Mouse (Mus musculus): ENCODE results near the gene Tomm34.

DNA sequence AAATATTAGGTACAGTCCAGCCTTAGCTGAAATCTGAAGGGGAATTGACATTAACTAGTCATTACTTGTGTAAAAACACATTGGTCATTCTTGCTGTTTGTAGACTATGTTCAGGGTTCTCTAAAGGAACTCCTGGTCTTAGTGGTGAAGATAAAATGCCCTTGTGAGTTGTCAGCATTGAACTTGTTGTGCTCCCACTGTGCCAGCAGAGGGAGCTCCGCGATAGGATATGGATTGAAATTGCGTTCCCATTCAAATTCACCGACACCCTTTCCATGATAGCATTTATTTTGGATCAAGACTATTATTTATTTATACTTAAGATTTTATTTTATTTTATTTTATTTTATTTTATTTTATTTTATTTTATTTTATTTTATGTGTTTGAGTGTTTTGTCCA is 32.5 kb upstream of the Tomm34 start:
- TF ChIP-seq CTCF (conservative IDR thresholded peaks at IDR 0.05 in 1 of 2, IDR thresholded peaks at IDR 0.05 in 1 of 2; ENCODE audit: low read depth in 2 of 2, low read length in 2 of 2) (peak; percentile 79 to 92), BHLHE40 (IDR thresholded peaks at IDR 0.05; ENCODE audit: low read depth, low read length) (no peak), NELFE (IDR thresholded peaks at IDR 0.05; ENCODE audit: low read depth, low read length) (no peak), ZKSCAN1 (IDR thresholded peaks at IDR 0.05; ENCODE audit: borderline replicate concordance, low read depth, low read length) (no peak), ZC3H11A (IDR thresholded peaks at IDR 0.05; ENCODE audit: low read depth, low read length) (peak; percentile 64), MYC (IDR thresholded peaks at IDR 0.05; ENCODE audit: low read depth, low read length) (no peak), EP300 (IDR thresholded peaks at IDR 0.05; ENCODE audit: low read length) (no peak), POLR2A (IDR thresholded peaks at IDR 0.05; ENCODE audit: low read depth, low read length) (no peak), CHD1 (IDR thresholded peaks at IDR 0.05; ENCODE audit: low read depth, low read length) (no peak), ETS1 (conservative IDR thresholded peaks at IDR 0.05; ENCODE audit: low read depth, low read length) (no peak)
